ENCODE assay signal across 9 mouse cellular contexts in genomic region chr4:154929088-154929660, GRCm38 (mm10). TPM values are rescaled to one million over a fixed set of nuclear protein-coding genes. Genes with fewer than 3 reads are reported as not detected.
DNase-seq lines count a peak whose midpoint lies in the region; ATAC-seq and TF ChIP-seq lines count a peak whose summit lies in the region.
"Had no signal": no experiment of that assay in that cellular context is flagged by ENCODE, and none has a peak within 500 bp of the region (broad histone marks: within the 10 kb centered on the region; RNA-seq: fewer than 3 reads in every experiment).

No protein-coding gene starts in this region.

- no peaks in the 10 kb centered on the region for H3K27me3 ChIP-seq in thymus, adult 2 months (ENCODE audit: control insufficient read depth, insufficient read depth, low read length)
- H3K27me3 ChIP-seq in liver, postnatal 0 days (ENCODE audit: insufficient read depth, low read length) = no peaks in the 10 kb centered on the region
- H3K27me3 ChIP-seq in midbrain, postnatal 0 days (ENCODE audit: insufficient read depth, low read length) = no peaks in the 10 kb centered on the region
- H3K27me3 ChIP-seq: limb, embryonic 15.5 days had no signal

- TF ChIP-seq CTCF in thymus, adult 2 months (IDR thresholded peaks at IDR 0.05; ENCODE audit: borderline replicate concordance, control insufficient read depth, extremely low read depth, insufficient read depth, low read length, poor library complexity) = no peak
- no peak for TF ChIP-seq CTCF in liver, postnatal 0 days (IDR thresholded peaks at IDR 0.05; ENCODE audit: low read depth)
- no peak for TF ChIP-seq CTCF in midbrain, postnatal 0 days (IDR thresholded peaks at IDR 0.05)

- H3K36me3 ChIP-seq in thymus, adult 2 months (ENCODE audit: control insufficient read depth, insufficient read depth, low read length) = peaks cover 2% of the 10 kb centered on the region; the same call in 1 of the 2 replicates
- peaks cover 28% of the 10 kb centered on the region for H3K36me3 ChIP-seq in liver, postnatal 0 days (replicated peaks; ENCODE audit: insufficient read depth, low read length)
- no peaks in the 10 kb centered on the region for H3K36me3 ChIP-seq in midbrain, postnatal 0 days (ENCODE audit: insufficient read depth, low read length)
- H3K36me3 ChIP-seq: limb, embryonic 15.5 days had no signal

- no peak for TF ChIP-seq POLR2A in thymus, adult 2 months (IDR thresholded peaks at IDR 0.05; ENCODE audit: control insufficient read depth, extremely low read depth, insufficient read depth, low read length, poor library complexity)

- no peaks in the 10 kb centered on the region for H3K9me3 ChIP-seq in liver, postnatal 0 days (ENCODE audit: low read length)
- H3K9me3 ChIP-seq in midbrain, postnatal 0 days (ENCODE audit: low read length) = no peaks in the 10 kb centered on the region
- H3K9me3 ChIP-seq: limb, embryonic 15.5 days had no signal

- peak overlapping the region; percentile 82 for H3K9ac ChIP-seq in liver, postnatal 0 days (replicated peaks)
- H3K9ac ChIP-seq in midbrain, postnatal 0 days (replicated peaks; ENCODE audit: low read length, poor library complexity, severe bottlenecking) = no peak overlapping the region
- H3K9ac ChIP-seq: limb, embryonic 15.5 days had no signal

- 0 out of 2 replicates have a peak, but pooled peaks have one; percentile 38 for TF ChIP-seq EP300 in liver, postnatal 0 days (IDR thresholded peaks at IDR 0.05; ENCODE audit: low read depth)

- H3K4me3 ChIP-seq in thymus, adult 2 months (ENCODE audit: control insufficient read depth, insufficient read depth, low read length) = no peak overlapping the region
- peak overlapping the region; percentile 67 for H3K4me3 ChIP-seq in liver, postnatal 0 days (ENCODE audit: low read depth, low read length)
- no peak overlapping the region for H3K4me3 ChIP-seq in midbrain, postnatal 0 days (ENCODE audit: low read depth, low read length)
- H3K4me3 ChIP-seq: limb, embryonic 15.5 days had no signal

- peak overlapping the region; percentile 77 for H3K4me2 ChIP-seq in liver, postnatal 0 days (ENCODE audit: low read depth, low read length)
- H3K4me2 ChIP-seq in midbrain, postnatal 0 days (ENCODE audit: low read depth, low read length, poor library complexity, severe bottlenecking) = no peak overlapping the region

- peaks cover 32% of the 10 kb centered on the region for H3K4me1 ChIP-seq in thymus, adult 2 months (replicated peaks; ENCODE audit: control insufficient read depth, insufficient read depth, low read length)
- H3K4me1 ChIP-seq in liver, postnatal 0 days (ENCODE audit: insufficient read depth) = peaks cover 51% of the 10 kb centered on the region
- no peaks in the 10 kb centered on the region for H3K4me1 ChIP-seq in midbrain, postnatal 0 days (ENCODE audit: insufficient read depth, low read length)

- 59% methylated on average over 12 of the region's 12 CpGs for WGBS in thymus, adult 2 months
- 35% methylated on average over 12 of the region's 12 CpGs for WGBS in liver, postnatal 0 days (ENCODE audit: insufficient replicate concordance)
- 83% methylated on average over 12 of the region's 12 CpGs for WGBS in midbrain, postnatal 0 days

- peak overlapping the region; percentile 12; the same call in 1 of the 2 replicates for H3K27ac ChIP-seq in thymus, adult 2 months (ENCODE audit: control insufficient read depth, insufficient read depth, low read length)
- peak overlapping the region; percentile 92 for H3K27ac ChIP-seq in liver, postnatal 0 days (ENCODE audit: low read depth)
- H3K27ac ChIP-seq in midbrain, postnatal 0 days (ENCODE audit: low read depth, low read length) = no peak overlapping the region

- peak; percentile 62 for ATAC-seq in liver, postnatal 0 days
- ATAC-seq in midbrain, postnatal 0 days (ENCODE audit: low FRiP score) = no peak

- DNase-seq in adrenal gland, postnatal 36 days = peak; percentile 33 to 47
- DNase-seq in adrenal gland, adult 8-10 months = no peak
- no peak for DNase-seq in thymus, adult 2 months
- DNase-seq in thymus, postnatal 0 days (ENCODE audit: low spot score) = no peak
- peak; percentile 71 for DNase-seq in liver, postnatal 0 days
- no peak for DNase-seq in neural tube, embryonic 10.5 days (ENCODE audit: extremely low spot score, low spot score)
- no peak for DNase-seq in embryo, embryonic 10.5 days (ENCODE audit: low spot score)
- no peak for DNase-seq in midbrain, postnatal 0 days (ENCODE audit: low spot score)

RNA-seq across cellular contexts. Expression of gene Tnfrsf14, which starts 0.8 kb away (rescaled TPM):
- total RNA-seq in adrenal gland, postnatal 36 days (2021) = 1 to 10 TPM; 6.7 to 7.2 TPM
- total RNA-seq in adrenal gland, adult 8-10 months (2022) = 10 to 100 TPM in 1 of 4 experiments, 1 to 10 TPM in 3; 6.9 to 14.7 (median 8.7) TPM
- polyA plus RNA-seq in thymus, adult 2 months (2012; rRNA removed) = 215 and 227 TPM in 2 replicates
- polyA plus RNA-seq in thymus, postnatal 0 days (2015; fragmentation: Nextera tagmentation; extraction: Ambion mirVana) = 5.3 and 6.4 TPM in 2 replicates
- 17.2 and 20.0 TPM in 2 replicates for polyA plus RNA-seq in liver, postnatal 0 days (2015; fragmentation: Nextera tagmentation; extraction: Ambion mirVana)
- total RNA-seq in midbrain, postnatal 0 days (2014; rRNA removed) = 1.1 and 2.3 TPM in 2 replicates
- not detected in 2 replicates for polyA plus RNA-seq in midbrain, postnatal 0 days (2015; fragmentation: Nextera tagmentation; extraction: Ambion mirVana)

RNA-seq across cellular contexts. Expression of gene Fam213b, which starts 30.2 kb away (rescaled TPM):
- total RNA-seq in adrenal gland, postnatal 36 days (2021) = 100 to 1,000 TPM in 1 of 2 experiments, 10 to 100 TPM in 1; 42.9 to 150 TPM
- 100 to 1,000 TPM in 2 of 4 experiments, 10 to 100 TPM in 2; 21.8 to 161 (median 71.6) TPM for total RNA-seq in adrenal gland, adult 8-10 months (2022)
- 77.1 and 105 TPM in 2 replicates for polyA plus RNA-seq in thymus, adult 2 months (2012; rRNA removed)
- polyA plus RNA-seq in thymus, postnatal 0 days (2015; fragmentation: Nextera tagmentation; extraction: Ambion mirVana) = 229 and 245 TPM in 2 replicates
- polyA plus RNA-seq in liver, postnatal 0 days (2015; fragmentation: Nextera tagmentation; extraction: Ambion mirVana) = 5.9 and 6.5 TPM in 2 replicates
- total RNA-seq in midbrain, postnatal 0 days (2014; rRNA removed) = 34.9 and 36.6 TPM in 2 replicates
- polyA plus RNA-seq in midbrain, postnatal 0 days (2015; fragmentation: Nextera tagmentation; extraction: Ambion mirVana) = 73.3 and 90.9 TPM in 2 replicates

RNA-seq across cellular contexts. Expression of gene Hes5, which starts 31.5 kb away (rescaled TPM):
- not detected for total RNA-seq in adrenal gland, postnatal 36 days (2021)
- total RNA-seq in adrenal gland, adult 8-10 months (2022) = not detected
- polyA plus RNA-seq in thymus, adult 2 months (2012; rRNA removed) = 4.1 and 5.6 TPM in 2 replicates
- 3.3 and 3.6 TPM in 2 replicates for polyA plus RNA-seq in thymus, postnatal 0 days (2015; fragmentation: Nextera tagmentation; extraction: Ambion mirVana)
- 0.15 and 0.21 TPM in 2 replicates for polyA plus RNA-seq in liver, postnatal 0 days (2015; fragmentation: Nextera tagmentation; extraction: Ambion mirVana)
- total RNA-seq in midbrain, postnatal 0 days (2014; rRNA removed) = 111 and 115 TPM in 2 replicates
- polyA plus RNA-seq in midbrain, postnatal 0 days (2015; fragmentation: Nextera tagmentation; extraction: Ambion mirVana) = 165 and 180 TPM in 2 replicates

RNA-seq across cellular contexts. Expression of gene Pank4, which starts 34.7 kb away (rescaled TPM):
- 10 to 100 TPM; 24.1 to 35.9 TPM for total RNA-seq in adrenal gland, postnatal 36 days (2021)
- 10 to 100 TPM; 27.8 to 38.1 (median 34.0) TPM for total RNA-seq in adrenal gland, adult 8-10 months (2022)
- 121 and 155 TPM in 2 replicates for polyA plus RNA-seq in thymus, adult 2 months (2012; rRNA removed)
- 41.5 and 42.9 TPM in 2 replicates for polyA plus RNA-seq in thymus, postnatal 0 days (2015; fragmentation: Nextera tagmentation; extraction: Ambion mirVana)
- polyA plus RNA-seq in liver, postnatal 0 days (2015; fragmentation: Nextera tagmentation; extraction: Ambion mirVana) = 10.9 and 11.4 TPM in 2 replicates
- total RNA-seq in midbrain, postnatal 0 days (2014; rRNA removed) = 36.7 and 39.8 TPM in 2 replicates
- polyA plus RNA-seq in midbrain, postnatal 0 days (2015; fragmentation: Nextera tagmentation; extraction: Ambion mirVana) = 27.3 and 28.8 TPM in 2 replicates

RNA-seq across cellular contexts. Expression of gene Mmel1, which starts 59.8 kb away (rescaled TPM):
- 1 to 10 TPM in 1 of 2 experiments, under 1 TPM in 1; 0.26 to 4.1 TPM for total RNA-seq in adrenal gland, postnatal 36 days (2021)
- 1 to 10 TPM in 2 of 4 experiments, under 1 TPM in 2; 0.31 to 4.6 (median 1.5) TPM for total RNA-seq in adrenal gland, adult 8-10 months (2022)
- 0.23 TPM in 2 replicates for polyA plus RNA-seq in thymus, adult 2 months (2012; rRNA removed)
- polyA plus RNA-seq in thymus, postnatal 0 days (2015; fragmentation: Nextera tagmentation; extraction: Ambion mirVana) = 0.22 and 0.26 TPM in 2 replicates
- polyA plus RNA-seq in liver, postnatal 0 days (2015; fragmentation: Nextera tagmentation; extraction: Ambion mirVana) = 0.80 and 0.98 TPM in 2 replicates
- total RNA-seq in midbrain, postnatal 0 days (2014; rRNA removed) = 0.76 and 0.82 TPM in 2 replicates
- 0.89 and 0.93 TPM in 2 replicates for polyA plus RNA-seq in midbrain, postnatal 0 days (2015; fragmentation: Nextera tagmentation; extraction: Ambion mirVana)

Comparison
In these comparisons a context has a peak if more than half of its experiments do, and no peak if none do; other contexts are left out.
1. DNase-seq: peak in adrenal gland, postnatal 36 days (2 of 2) and liver, postnatal 0 days (single experiment); none in adrenal gland, adult 8-10 months (single experiment), thymus, adult 2 months (single experiment), thymus, postnatal 0 days (single experiment), neural tube, embryonic 10.5 days (single experiment), embryo, embryonic 10.5 days (single experiment) and midbrain, postnatal 0 days (single experiment).
2. RNA of gene Tnfrsf14, which starts 0.8 kb away (polyA plus RNA-seq): 215 to 227 TPM in thymus, adult 2 months; 17.2 to 20.0 TPM in liver, postnatal 0 days, 5.3 to 6.4 TPM in thymus, postnatal 0 days and not detected in midbrain, postnatal 0 days; every median in the first group is over 10 times any median in the second.
3. RNA of gene Hes5, which starts 31.5 kb away (polyA plus RNA-seq): 165 to 180 TPM in midbrain, postnatal 0 days; 4.1 to 5.6 TPM in thymus, adult 2 months, 3.3 to 3.6 TPM in thymus, postnatal 0 days and 0.15 to 0.21 TPM in liver, postnatal 0 days; every median in the first group is over 10 times any median in the second.